Mouse (Mus musculus): ENCODE data around the gene Zswim5. TPM values are rescaled to one million over a fixed set of nuclear protein-coding genes. Genes with fewer than 3 reads are reported as not detected.

Zswim5 gene
- polyA plus RNA-seq, 1 experiment, result 10.2 TPM

DNA sequence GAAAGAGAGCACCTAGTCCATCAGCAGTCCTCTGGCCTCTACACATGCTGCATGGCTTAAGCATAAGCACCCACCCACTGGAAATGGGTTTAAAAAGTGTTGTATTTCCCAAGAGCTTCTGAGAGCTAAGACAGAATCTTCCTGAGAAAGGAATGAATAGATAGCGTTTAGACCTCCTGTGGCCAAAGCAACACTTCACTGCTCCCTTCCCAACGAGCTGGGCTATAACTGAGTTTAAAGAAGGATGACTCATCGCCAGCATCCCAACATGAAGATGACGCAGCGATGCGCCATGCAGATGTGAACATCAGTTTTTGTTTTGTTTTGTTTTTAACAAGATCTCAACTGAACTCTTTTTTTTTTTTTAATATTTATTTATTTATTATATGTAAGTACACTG lies 136.4 kb downstream of the Zswim5 start:
- TF ChIP-seq POLR2A (IDR thresholded peaks at IDR 0.05; ENCODE audit: borderline replicate concordance, insufficient read depth, low read length) (no peak), CTCF (IDR thresholded peaks at IDR 0.05; ENCODE audit: borderline replicate concordance, insufficient read depth, low read depth, low read length) (no peak)
- Histone ChIP-seq H3K27me3 (ENCODE audit: control insufficient read depth, insufficient read depth, low read length) (no peaks in the 10 kb centered on the region), H3K27ac (ENCODE audit: insufficient read depth, low read length) (no peak overlapping the region), H3K4me1 (ENCODE audit: control insufficient read depth, insufficient read depth, low read length) (no peaks in the 10 kb centered on the region), H3K4me3 (replicated peaks; ENCODE audit: insufficient read depth, low read depth, low read length) (no peak overlapping the region)
- DNase-seq, result no peak
- WGBS, result 78% methylated on average over 6 of the region's 6 CpGs

DNA sequence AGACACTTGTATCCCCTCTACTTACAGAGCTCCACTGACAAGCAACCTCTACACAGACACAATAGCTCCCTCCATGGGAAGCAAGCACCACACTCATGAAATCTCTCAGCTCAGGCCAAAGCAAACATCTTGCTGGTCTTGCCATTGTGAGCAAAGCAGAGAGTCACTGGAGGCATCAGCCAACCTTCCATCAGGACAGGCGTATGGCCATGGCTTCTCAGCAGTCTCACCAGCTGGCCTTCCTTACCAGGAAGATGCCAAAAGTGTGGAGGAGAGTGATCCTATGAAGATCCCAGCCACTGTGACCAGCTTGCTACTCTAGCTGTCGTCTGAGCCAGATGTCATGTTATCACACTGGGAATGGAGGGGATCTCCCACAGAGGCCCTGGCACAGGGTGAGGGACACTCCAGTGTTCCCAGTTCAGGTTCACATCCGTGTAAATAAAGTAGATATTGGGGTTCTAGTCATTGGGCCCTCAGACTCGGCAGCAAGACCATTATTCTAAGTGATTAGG lies 137.8 kb downstream of the Zswim5 start:
- WGBS, result 23% methylated on average over 4 of the region's 4 CpGs
- no peak overlapping the region for H3K4me3 ChIP-seq (replicated peaks; ENCODE audit: insufficient read depth, low read depth, low read length)
- no peaks in the 10 kb centered on the region for H3K4me1 ChIP-seq (ENCODE audit: control insufficient read depth, insufficient read depth, low read length)
- H3K27me3 ChIP-seq (ENCODE audit: control insufficient read depth, insufficient read depth, low read length), result no peaks in the 10 kb centered on the region
- no peak for TF ChIP-seq CTCF (IDR thresholded peaks at IDR 0.05; ENCODE audit: borderline replicate concordance, insufficient read depth, low read depth, low read length)
- TF ChIP-seq POLR2A (IDR thresholded peaks at IDR 0.05; ENCODE audit: borderline replicate concordance, insufficient read depth, low read length), result no peak
- no peak overlapping the region for H3K27ac ChIP-seq (ENCODE audit: insufficient read depth, low read length)
- DNase-seq, result no peak

DNA sequence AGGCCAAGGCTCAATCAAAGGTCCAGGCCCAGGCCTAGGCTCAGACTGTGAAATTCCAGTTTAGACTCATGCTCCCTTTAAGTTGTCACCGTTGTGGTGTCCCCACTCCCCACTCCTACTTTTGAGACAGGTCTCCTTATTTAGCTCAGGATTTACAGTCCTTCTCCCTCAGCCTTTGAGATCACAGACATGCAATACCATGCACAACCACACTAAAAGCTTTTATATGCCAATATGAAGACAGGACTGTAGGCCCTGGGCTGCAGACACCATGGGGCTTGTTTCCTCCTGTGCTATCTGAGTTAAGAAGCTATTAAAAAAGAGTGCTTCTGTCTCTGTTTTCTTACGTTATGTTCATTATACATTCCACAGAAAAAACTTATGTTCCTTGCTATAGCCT lies 140.6 kb downstream of the Zswim5 start:
- Histone ChIP-seq H3K27ac (ENCODE audit: insufficient read depth, low read length) (no peak overlapping the region), H3K4me1 (ENCODE audit: control insufficient read depth, insufficient read depth, low read length) (peaks cover 4% of the 10 kb centered on the region; the same call in 1 of the 2 replicates), H3K27me3 (ENCODE audit: control insufficient read depth, insufficient read depth, low read length) (no peaks in the 10 kb centered on the region), H3K4me3 (replicated peaks; ENCODE audit: insufficient read depth, low read depth, low read length) (no peak overlapping the region)
- 88% methylated on average over 2 of the region's 2 CpGs for WGBS
- TF ChIP-seq POLR2A (IDR thresholded peaks at IDR 0.05; ENCODE audit: borderline replicate concordance, insufficient read depth, low read length) (no peak), CTCF (IDR thresholded peaks at IDR 0.05; ENCODE audit: borderline replicate concordance, insufficient read depth, low read depth, low read length) (no peak)
- no peak for DNase-seq

DNA sequence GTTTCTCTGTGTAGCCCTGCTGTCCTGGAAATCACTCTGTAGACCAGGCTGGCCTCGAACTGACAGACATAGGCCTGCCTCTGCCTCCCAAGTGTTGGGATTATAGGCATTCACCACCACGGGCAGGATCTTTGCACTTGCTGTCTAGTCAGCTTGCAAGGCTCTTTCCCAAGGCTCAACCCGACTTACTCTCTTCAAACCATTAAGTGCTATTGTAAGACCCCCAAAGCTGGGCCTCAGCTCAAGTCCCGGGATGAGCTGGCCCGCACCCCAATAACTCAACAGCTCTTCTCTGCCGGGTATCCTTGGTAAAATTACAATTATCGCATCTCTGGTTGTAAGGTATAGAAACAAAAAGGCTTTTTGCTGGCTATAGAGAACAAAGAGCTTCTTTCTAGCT lies 141.2 kb downstream of the Zswim5 start:
- no peaks in the 10 kb centered on the region for H3K27me3 ChIP-seq (ENCODE audit: control insufficient read depth, insufficient read depth, low read length)
- H3K4me1 ChIP-seq (ENCODE audit: control insufficient read depth, insufficient read depth, low read length), result peaks cover 4% of the 10 kb centered on the region; the same call in 1 of the 2 replicates
- DNase-seq, result no peak
- no peak overlapping the region for H3K27ac ChIP-seq (ENCODE audit: insufficient read depth, low read length)
- no peak overlapping the region for H3K4me3 ChIP-seq (replicated peaks; ENCODE audit: insufficient read depth, low read depth, low read length)
- TF ChIP-seq CTCF (IDR thresholded peaks at IDR 0.05; ENCODE audit: borderline replicate concordance, insufficient read depth, low read depth, low read length), result no peak
- no peak for TF ChIP-seq POLR2A (IDR thresholded peaks at IDR 0.05; ENCODE audit: borderline replicate concordance, insufficient read depth, low read length)
- WGBS, result 85% methylated on average over 7 of the region's 7 CpGs

DNA sequence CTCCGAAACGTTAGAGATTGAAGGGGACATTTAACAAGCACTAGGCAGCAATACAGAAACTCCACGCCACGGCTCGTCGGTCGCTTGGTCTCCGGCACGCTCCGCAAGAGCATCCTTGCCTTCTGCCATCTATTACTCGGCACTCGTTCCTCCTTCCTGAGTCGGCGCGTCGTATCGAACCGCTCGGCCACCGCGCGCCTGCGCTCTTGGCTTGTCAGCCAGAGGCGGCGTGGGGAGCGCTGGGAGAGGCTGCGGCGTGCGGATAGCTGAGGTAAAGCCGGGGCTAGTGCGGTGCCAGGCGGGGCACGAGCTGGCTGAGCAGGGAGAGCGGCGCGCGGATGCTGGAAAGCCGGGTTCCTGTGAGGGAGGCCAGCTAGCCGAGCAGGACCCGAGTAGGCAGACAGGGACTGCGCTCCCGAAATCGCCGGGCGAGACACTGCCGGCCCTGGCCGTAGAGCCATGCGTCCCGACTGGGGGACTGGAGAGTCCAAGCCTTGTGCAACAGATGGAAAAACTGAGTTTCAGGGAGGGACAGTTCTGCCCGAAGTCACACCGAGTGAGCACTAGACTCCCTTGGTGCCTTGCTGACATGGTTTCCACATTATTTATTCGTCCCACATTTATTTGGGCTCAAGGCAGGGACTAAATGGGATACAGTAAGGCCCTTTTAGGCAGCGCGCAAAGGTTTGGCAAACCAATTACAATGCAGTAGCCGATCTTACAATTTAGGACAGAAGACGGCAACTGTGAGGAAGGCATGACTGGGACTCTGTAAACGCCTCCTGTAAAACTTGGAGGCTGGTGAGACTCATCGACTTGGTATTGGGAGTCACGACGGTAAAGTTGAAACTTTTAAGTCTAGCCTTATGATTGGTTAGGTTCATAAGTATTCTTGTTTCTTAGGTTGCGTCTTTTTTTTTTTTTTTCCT lies 142.3 kb downstream of the Zswim5 start, which contains the start of gene Eif2b3:
Eif2b3 (plus strand) TSS at position 197 of the 929 bp plus-strand sequence.
- H3K27me3 ChIP-seq (ENCODE audit: control insufficient read depth, insufficient read depth, low read length), result no peaks in the 10 kb centered on the region
- peak; percentile 93 for DNase-seq
- H3K4me1 ChIP-seq (ENCODE audit: control insufficient read depth, insufficient read depth, low read length), result peaks cover 4% of the 10 kb centered on the region; the same call in 1 of the 2 replicates
- under 1% methylated on average over 61 of the region's 61 CpGs for WGBS
- peak within 1 kb of the TSS; percentile 82 for H3K4me3 ChIP-seq (replicated peaks; ENCODE audit: insufficient read depth, low read depth, low read length)
- TF ChIP-seq CTCF (IDR thresholded peaks at IDR 0.05; ENCODE audit: borderline replicate concordance, insufficient read depth, low read depth, low read length), result no peak
- TF ChIP-seq POLR2A (IDR thresholded peaks at IDR 0.05; ENCODE audit: borderline replicate concordance, insufficient read depth, low read length), result peak; percentile 96
- 0 out of 2 replicates have a peak within 1 kb of the TSS, but pooled peaks have one; percentile 1 for H3K27ac ChIP-seq (ENCODE audit: insufficient read depth, low read length)

DNA sequence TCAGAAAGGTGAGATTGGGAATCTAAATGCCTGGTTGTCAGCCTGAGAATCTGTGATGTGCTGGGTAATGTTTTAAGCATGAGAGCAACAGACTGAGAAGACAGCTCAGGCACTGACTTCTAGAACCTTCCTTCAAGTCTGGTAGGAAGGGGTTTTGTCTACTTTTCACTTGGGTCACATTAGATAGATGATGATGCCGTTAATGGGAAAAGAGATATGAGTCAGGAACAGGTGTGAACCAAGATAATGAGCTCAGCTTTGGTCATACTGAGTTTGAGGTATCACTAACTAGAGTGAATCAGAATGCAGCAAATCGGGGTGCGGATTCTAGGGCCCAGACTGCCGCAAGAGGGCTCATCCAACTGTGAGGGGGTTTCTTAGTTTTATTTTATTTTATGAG lies 146.3 kb downstream of the Zswim5 start:
- H3K4me1 ChIP-seq (ENCODE audit: control insufficient read depth, insufficient read depth, low read length), result peaks cover 4% of the 10 kb centered on the region; the same call in 1 of the 2 replicates
- TF ChIP-seq POLR2A (IDR thresholded peaks at IDR 0.05; ENCODE audit: borderline replicate concordance, insufficient read depth, low read length) (no peak), CTCF (IDR thresholded peaks at IDR 0.05; ENCODE audit: borderline replicate concordance, insufficient read depth, low read depth, low read length) (no peak)
- WGBS, result 98% methylated on average over 4 of the region's 4 CpGs
- no peak overlapping the region for H3K27ac ChIP-seq (ENCODE audit: insufficient read depth, low read length)
- no peak overlapping the region for H3K4me3 ChIP-seq (replicated peaks; ENCODE audit: insufficient read depth, low read depth, low read length)
- no peak for DNase-seq
- no peaks in the 10 kb centered on the region for H3K27me3 ChIP-seq (ENCODE audit: control insufficient read depth, insufficient read depth, low read length)

DNA sequence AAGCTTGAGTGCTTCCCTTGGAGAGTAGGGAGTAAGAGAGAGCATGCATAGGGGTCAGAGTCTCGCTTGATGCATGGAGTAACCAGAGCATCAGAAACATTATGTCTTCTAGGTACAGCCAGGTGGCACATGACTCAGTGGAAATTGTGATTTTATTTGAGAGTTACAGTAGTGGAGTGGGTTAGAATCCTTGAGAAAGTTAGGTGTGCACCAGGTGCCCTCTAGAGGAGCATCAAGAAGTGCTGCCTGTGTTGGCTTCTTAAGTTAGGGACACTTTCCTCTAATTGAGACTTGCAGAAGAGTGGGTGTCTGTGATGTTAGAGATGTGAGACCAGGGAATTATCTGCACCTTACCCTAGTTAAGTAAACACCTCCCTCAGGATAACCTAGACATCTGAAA lies 153.9 kb downstream of the Zswim5 start:
- Histone ChIP-seq H3K4me3 (replicated peaks; ENCODE audit: insufficient read depth, low read depth, low read length) (no peak overlapping the region), H3K4me1 (ENCODE audit: control insufficient read depth, insufficient read depth, low read length) (no peaks in the 10 kb centered on the region), H3K27me3 (ENCODE audit: control insufficient read depth, insufficient read depth, low read length) (no peaks in the 10 kb centered on the region), H3K27ac (ENCODE audit: insufficient read depth, low read length) (no peak overlapping the region)
- TF ChIP-seq POLR2A (IDR thresholded peaks at IDR 0.05; ENCODE audit: borderline replicate concordance, insufficient read depth, low read length) (no peak), CTCF (IDR thresholded peaks at IDR 0.05; ENCODE audit: borderline replicate concordance, insufficient read depth, low read depth, low read length) (no peak)
- WGBS, result 97% methylated on average over 1 of the region's 1 CpGs
- DNase-seq, result no peak

Other genes starting within 250 kb of the Zswim5 start
- gene Nasp, start 249.4 kb upstream of the Zswim5 start, polyA plus RNA-seq (2012; rRNA removed), result 21.8 and 21.9 TPM in 2 replicates
- 526 and 550 TPM in 2 replicates for gene Akr1a1, start 225.7 kb upstream of the Zswim5 start, polyA plus RNA-seq (2012; rRNA removed)
- 233 and 250 TPM in 2 replicates for gene Prdx1, start 191.8 kb upstream of the Zswim5 start, polyA plus RNA-seq (2012; rRNA removed)
- 19.2 and 19.8 TPM in 2 replicates for gene Mmachc, start 169.0 kb upstream of the Zswim5 start, polyA plus RNA-seq (2012; rRNA removed)
- gene Ccdc163, start 168.9 kb upstream of the Zswim5 start, polyA plus RNA-seq (2012; rRNA removed), result 29.5 and 34.9 TPM in 2 replicates
- gene Tesk2, start 156.4 kb upstream of the Zswim5 start, polyA plus RNA-seq (2012; rRNA removed), result 10.0 and 11.2 TPM in 2 replicates
- 29.9 and 30.0 TPM in 2 replicates for gene Toe1, start 69.7 kb upstream of the Zswim5 start, polyA plus RNA-seq (2012; rRNA removed)
- 10.0 and 14.6 TPM in 2 replicates for gene Mutyh, start 69.7 kb upstream of the Zswim5 start, polyA plus RNA-seq (2012; rRNA removed)
- 1.7 and 2.1 TPM in 2 replicates for gene Hpdl, start 55.7 kb upstream of the Zswim5 start, polyA plus RNA-seq (2012; rRNA removed)
- gene Urod, start 117.0 kb downstream of the Zswim5 start, polyA plus RNA-seq (2012; rRNA removed), result 107 and 109 TPM in 2 replicates
- 69.5 and 73.1 TPM in 2 replicates for gene Hectd3, start 117.9 kb downstream of the Zswim5 start, polyA plus RNA-seq (2012; rRNA removed)
- 26.1 and 26.3 TPM in 2 replicates for gene Eif2b3, start 142.0 kb downstream of the Zswim5 start, polyA plus RNA-seq (2012; rRNA removed)
- 3.6 and 3.9 TPM in 2 replicates for gene Ptch2, start 218.7 kb downstream of the Zswim5 start, polyA plus RNA-seq (2012; rRNA removed)
- gene Btbd19, start 248.3 kb downstream of the Zswim5 start, polyA plus RNA-seq (2012; rRNA removed), result 7.0 and 7.1 TPM in 2 replicates
- gene Tctex1d4, start 249.4 kb downstream of the Zswim5 start, polyA plus RNA-seq (2012; rRNA removed), result 0.92 and 2.2 TPM in 2 replicates